Mouse (Mus musculus) hindbrain, embryonic 15.5 days (tissue): ENCODE measurements at regions not wholly inside any gene's neighbourhood (a gene's known extent, or its start where the extent isn't known, plus 50 kb on each side); places are given as distances from the start of the nearest gene placed in this dataset.

ENCODE experiments used
- ATAC-seq: fragments of 200-750 bp; cut with Nextera tagmentation; 2 replicates; pipeline ENCODE4 v1.8.0; 2017; ENCODE audit warnings: low read depth, moderate number of reproducible peaks, moderate TSS enrichment; ENCODE audit not compliant: low FRiP score
- H3K27ac ChIP-seq: fragments of 300-500 bp; sonication (generic); replicated peaks from 2 replicates; pipeline ENCODE4 v1.5.1; 2015; ENCODE audit warnings: mild to moderate bottlenecking, inconsistent platforms
- H3K27me3 ChIP-seq: fragments of 300-500 bp; sonication (generic); 2 replicates; pipeline ENCODE4 v1.6.1; 2015; ENCODE audit warnings: control low read depth, inconsistent platforms
- H3K36me3 ChIP-seq: fragments of 300-500 bp; sonication (generic); 2 replicates; pipeline ENCODE4 v1.6.1; 2015; ENCODE audit warnings: control low read depth, inconsistent platforms
- H3K4me1 ChIP-seq: fragments of 300-500 bp; sonication (generic); replicated peaks from 2 replicates; pipeline ENCODE4 v1.6.1; 2015; ENCODE audit warnings: control low read depth, inconsistent platforms
- H3K4me2 ChIP-seq: fragments of 300-500 bp; sonication (generic); 2 replicates; pipeline ENCODE4 v1.6.1; 2015; ENCODE audit warnings: moderate library complexity, mild to moderate bottlenecking, inconsistent platforms
- H3K4me3 ChIP-seq: fragments of 300-500 bp; sonication (generic); 2 replicates; pipeline ENCODE4 v1.5.1; 2015; ENCODE audit warnings: mild to moderate bottlenecking, inconsistent platforms
- H3K9ac ChIP-seq: fragments of 300-500 bp; sonication (generic); 2 replicates; pipeline ENCODE4 v1.6.1; 2015; ENCODE audit warnings: inconsistent platforms
- H3K9me3 ChIP-seq: fragments of 300-500 bp; sonication (generic); 2 replicates; pipeline ENCODE4 v1.6.1; 2016; ENCODE audit warnings: control low read depth, inconsistent platforms
- WGBS: fragments of 180-500 bp; shearing (Covaris S2); methylation state at CpG from one replicate; pipeline ENCODE4 v1.1.7; 2015; 5-methylcytosine and 5-hydroxymethylcytosine counted together

DNA sequence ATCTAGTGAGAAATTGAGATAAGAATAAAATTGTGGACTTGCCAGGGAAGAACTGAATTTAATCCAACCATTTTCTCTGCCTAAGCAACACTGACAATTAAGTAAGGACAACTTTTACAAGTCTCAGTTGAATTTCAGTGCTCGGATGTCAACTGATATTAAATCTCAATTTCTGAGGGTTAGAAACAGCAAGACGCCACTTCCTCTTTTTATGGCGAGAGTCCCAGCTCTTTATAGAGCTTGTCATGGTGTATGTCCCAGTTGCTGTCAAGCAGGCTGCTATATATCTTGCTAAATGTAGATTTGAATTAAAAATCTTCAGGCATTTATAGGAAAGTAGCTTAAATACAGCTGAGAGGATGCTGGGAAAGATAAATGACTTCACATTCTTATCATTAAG is 697.8 kb upstream of the Got2 start:
- Histone ChIP-seq H3K4me1 (no peaks in the 10 kb centered on the region), H3K4me3 (no peak overlapping the region), H3K36me3 (no peaks in the 10 kb centered on the region), H3K27ac (no peak overlapping the region), H3K9me3 (no peaks in the 10 kb centered on the region), H3K27me3 (no peaks in the 10 kb centered on the region), H3K4me2 (no peak overlapping the region), H3K9ac (no peak overlapping the region)
- 63% methylated on average over 3 of the region's 3 CpGs for WGBS
- ATAC-seq: no peak

DNA sequence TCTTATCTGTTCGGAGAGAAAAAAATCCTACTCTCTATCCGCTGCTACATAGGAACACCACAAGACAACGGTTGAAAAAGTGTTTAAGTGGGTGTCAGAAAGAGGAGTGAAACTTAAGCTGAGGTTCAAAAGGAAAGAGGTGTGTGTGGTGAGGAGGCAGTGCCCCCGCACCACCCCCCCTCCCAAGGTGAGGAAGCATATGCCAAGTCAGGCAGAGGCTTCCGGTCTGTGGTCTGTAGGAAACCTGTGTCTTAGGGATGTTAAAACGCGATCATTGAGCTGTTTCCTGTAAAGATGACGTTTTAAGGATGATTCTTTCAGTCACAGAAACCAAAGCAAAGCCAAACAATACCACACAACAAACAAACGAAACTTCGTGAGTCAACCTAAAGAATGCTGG is 664.2 kb upstream of the Got2 start:
- H3K9ac ChIP-seq: no peak overlapping the region
- ATAC-seq: no peak
- no peaks in the 10 kb centered on the region for H3K27me3 ChIP-seq
- 87% methylated on average over 10 of the region's 10 CpGs for WGBS
- no peaks in the 10 kb centered on the region for H3K4me1 ChIP-seq
- no peaks in the 10 kb centered on the region for H3K9me3 ChIP-seq
- no peaks in the 10 kb centered on the region for H3K36me3 ChIP-seq
- no peak overlapping the region for H3K4me2 ChIP-seq
- H3K27ac ChIP-seq: no peak overlapping the region
- H3K4me3 ChIP-seq: no peak overlapping the region

DNA sequence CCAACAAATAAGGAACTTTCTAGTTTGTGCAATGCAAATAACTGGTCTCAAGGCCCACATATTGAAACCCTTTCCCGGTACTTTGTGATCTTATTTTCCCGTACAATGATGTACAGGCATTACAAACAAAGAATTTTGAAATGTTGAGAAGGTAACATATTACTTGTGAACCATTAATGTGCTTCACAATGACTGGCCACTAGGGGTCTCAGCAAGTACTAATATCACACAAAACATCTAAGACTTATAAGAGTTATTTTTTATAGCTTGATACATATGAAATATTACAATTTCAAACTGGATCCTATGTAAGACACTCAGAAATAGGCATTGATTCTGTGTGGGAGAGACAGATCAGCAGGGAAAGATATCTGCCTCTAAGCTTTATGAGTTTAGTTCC is 662.1 kb upstream of the Got2 start:
- H3K4me3 ChIP-seq: no peak overlapping the region
- WGBS: 95% methylated on average over 2 of the region's 2 CpGs

DNA sequence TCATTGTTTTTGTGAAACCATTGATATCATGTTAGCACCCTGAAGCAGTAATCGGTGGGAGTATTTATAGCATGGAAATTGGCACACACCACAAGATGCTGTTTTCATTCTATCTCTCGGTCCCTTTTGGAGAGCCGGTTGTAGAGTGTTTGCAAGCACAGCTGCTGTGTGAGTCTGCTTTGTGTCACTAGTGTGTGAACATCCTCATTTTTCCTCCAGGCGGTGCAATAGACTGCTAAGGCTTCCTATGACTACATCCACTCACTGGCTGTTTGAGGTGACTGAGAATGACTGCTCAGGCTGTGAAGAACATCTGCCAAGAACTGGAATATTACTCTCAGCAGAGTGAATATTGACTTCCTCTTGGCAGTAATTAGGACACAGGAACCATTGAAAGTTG is 660.3 kb upstream of the Got2 start:
- H3K4me1 ChIP-seq: no peaks in the 10 kb centered on the region
- no peaks in the 10 kb centered on the region for H3K36me3 ChIP-seq
- no peak overlapping the region for H3K27ac ChIP-seq
- 56% methylated on average over 4 of the region's 4 CpGs for WGBS
- H3K9me3 ChIP-seq: no peaks in the 10 kb centered on the region
- no peaks in the 10 kb centered on the region for H3K27me3 ChIP-seq
- peak; percentile 23; the same call in 1 of the 2 replicates for ATAC-seq
- H3K4me2 ChIP-seq: no peak overlapping the region
- H3K4me3 ChIP-seq: no peak overlapping the region
- no peak overlapping the region for H3K9ac ChIP-seq

More for the DNA sequence above, 662.1 kb upstream of the Got2 start:
- Histone ChIP-seq H3K36me3 (no peaks in the 10 kb centered on the region), H3K27me3 (no peaks in the 10 kb centered on the region), H3K27ac (no peak overlapping the region), H3K9me3 (no peaks in the 10 kb centered on the region), H3K4me1 (no peaks in the 10 kb centered on the region), H3K4me2 (no peak overlapping the region), H3K9ac (no peak overlapping the region)
- no peak for ATAC-seq

DNA sequence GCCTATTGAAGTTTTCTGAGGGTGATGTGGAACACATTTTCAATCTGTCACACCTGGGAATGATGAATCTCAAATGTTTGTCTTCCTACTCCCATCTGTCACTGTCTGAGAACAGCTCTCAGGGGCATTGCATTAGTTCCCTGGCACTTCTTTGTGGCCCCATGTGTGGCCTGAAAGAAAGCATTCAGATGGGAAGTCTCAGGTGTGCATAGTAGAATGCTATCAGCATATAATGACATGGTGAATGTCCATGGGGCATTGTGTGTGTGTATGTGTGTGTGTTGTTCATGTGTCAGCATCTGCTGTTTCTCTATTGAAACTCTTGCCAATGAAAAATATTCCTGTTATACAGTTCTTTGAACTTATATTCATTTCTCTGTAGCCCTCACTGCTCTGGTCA is 659.8 kb upstream of the Got2 start:
- 0 out of 2 replicates have a peak, but pooled peaks have one; percentile 42 for ATAC-seq
- Histone ChIP-seq H3K36me3 (no peaks in the 10 kb centered on the region), H3K9me3 (no peaks in the 10 kb centered on the region), H3K4me1 (no peaks in the 10 kb centered on the region), H3K27ac (no peak overlapping the region), H3K4me2 (no peak overlapping the region), H3K9ac (no peak overlapping the region), H3K4me3 (no peak overlapping the region), H3K27me3 (no peaks in the 10 kb centered on the region)

DNA sequence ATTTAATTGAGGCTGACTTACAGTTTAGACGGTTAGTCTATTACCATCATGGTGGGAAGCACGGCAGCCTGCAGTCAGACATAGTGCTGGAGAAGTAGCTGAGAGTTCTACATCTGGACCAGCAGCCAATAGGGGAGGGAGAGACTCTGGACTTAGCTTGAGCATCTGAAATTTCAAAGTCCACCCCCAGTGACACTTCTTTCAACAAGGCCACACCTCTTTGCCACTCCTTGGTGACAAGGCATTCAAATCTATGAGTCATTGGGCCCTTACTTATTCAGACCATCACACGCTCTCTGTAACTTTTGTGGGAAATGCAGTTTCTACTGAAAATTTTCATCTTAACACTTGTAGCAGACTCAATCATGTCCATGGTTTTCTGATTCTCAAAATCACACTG is 653.9 kb upstream of the Got2 start:
- no peak overlapping the region for H3K4me3 ChIP-seq

DNA sequence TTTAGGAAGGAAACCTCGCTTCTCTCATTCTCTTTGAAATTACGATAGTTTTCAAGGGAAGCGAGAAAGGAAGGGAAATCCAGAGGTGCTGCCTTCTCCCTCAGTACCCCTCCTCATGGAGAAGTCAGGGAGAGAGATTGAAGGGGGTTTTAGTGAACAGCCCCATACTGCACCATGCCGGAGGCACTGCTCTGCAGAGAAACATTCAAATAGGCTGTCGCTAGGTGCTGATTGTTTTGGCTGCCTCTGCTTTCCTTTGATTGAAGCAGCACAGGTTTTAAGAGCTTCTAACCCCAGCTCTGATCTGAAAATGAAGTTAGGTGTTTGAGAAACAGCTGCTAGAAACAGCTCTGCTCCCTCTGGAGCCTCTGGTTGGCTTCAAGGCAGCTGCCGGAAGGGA is 610.5 kb upstream of the Got2 start:
- Histone ChIP-seq H3K36me3 (no peaks in the 10 kb centered on the region), H3K27me3 (no peaks in the 10 kb centered on the region), H3K4me2 (no peak overlapping the region), H3K9ac (no peak overlapping the region), H3K27ac (no peak overlapping the region; the same call in 1 of the 2 replicates), H3K4me1 (no peaks in the 10 kb centered on the region), H3K9me3 (no peaks in the 10 kb centered on the region), H3K4me3 (no peak overlapping the region)
- no peak for ATAC-seq
- WGBS: 70% methylated on average over 6 of the region's 6 CpGs

More for the DNA sequence above, 653.9 kb upstream of the Got2 start:
- H3K4me1 ChIP-seq: no peaks in the 10 kb centered on the region
- H3K27ac ChIP-seq: no peak overlapping the region
- ATAC-seq: no peak
- H3K36me3 ChIP-seq: no peaks in the 10 kb centered on the region
- 91% methylated on average over 3 of the region's 3 CpGs for WGBS
- no peaks in the 10 kb centered on the region for H3K9me3 ChIP-seq
- H3K4me2 ChIP-seq: no peak overlapping the region
- H3K27me3 ChIP-seq: no peaks in the 10 kb centered on the region
- H3K9ac ChIP-seq: no peak overlapping the region

DNA sequence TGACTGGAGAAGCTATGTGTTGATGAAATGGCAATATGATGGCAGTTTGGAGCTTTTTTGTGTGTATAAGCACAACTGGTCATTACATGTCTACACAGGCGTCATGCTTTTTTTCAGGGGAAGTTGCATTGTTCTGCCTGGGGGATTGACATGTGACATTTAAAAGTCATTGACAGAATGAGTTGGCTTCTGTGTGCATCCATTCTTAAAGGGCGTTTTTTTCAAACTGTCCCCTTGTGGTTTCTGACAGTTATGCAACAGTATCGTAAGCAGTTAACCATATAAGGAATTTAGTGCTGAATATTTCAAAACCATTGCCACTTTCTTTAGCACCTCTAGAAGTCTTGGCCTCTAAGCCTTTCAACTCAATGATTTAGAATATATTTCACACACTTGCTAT is 607.1 kb upstream of the Got2 start:
- no peak overlapping the region for H3K4me3 ChIP-seq
- ATAC-seq: no peak
- H3K9ac ChIP-seq: no peak overlapping the region
- no peaks in the 10 kb centered on the region for H3K9me3 ChIP-seq
- WGBS: 84% methylated on average over 3 of the region's 3 CpGs
- no peak overlapping the region for H3K27ac ChIP-seq
- no peaks in the 10 kb centered on the region for H3K36me3 ChIP-seq
- no peak overlapping the region for H3K4me2 ChIP-seq
- no peaks in the 10 kb centered on the region for H3K4me1 ChIP-seq
- H3K27me3 ChIP-seq: no peaks in the 10 kb centered on the region

DNA sequence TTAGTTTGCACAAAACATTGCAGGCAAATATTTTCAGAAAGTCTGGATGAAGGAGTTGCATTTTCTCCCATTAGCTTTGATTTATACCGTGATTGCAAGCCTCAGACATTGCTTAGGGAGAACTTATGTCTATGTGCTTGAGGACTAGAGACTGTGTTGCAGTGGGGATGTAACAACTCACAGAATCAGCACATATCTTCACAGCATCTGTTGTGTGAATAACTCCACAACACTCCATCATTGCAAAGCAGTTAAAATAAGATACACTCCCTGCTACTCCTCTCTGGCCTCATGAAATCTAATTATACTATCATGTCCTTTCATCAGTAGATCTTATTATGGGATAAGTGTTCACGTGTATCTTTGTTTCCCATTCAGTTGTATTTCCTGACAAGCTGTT is 601.5 kb upstream of the Got2 start:
- no peak for ATAC-seq
- 68% methylated on average over 2 of the region's 2 CpGs for WGBS
- no peak overlapping the region for H3K4me3 ChIP-seq
- no peak overlapping the region for H3K9ac ChIP-seq
- no peaks in the 10 kb centered on the region for H3K4me1 ChIP-seq
- H3K4me2 ChIP-seq: no peak overlapping the region
- H3K36me3 ChIP-seq: no peaks in the 10 kb centered on the region
- no peaks in the 10 kb centered on the region for H3K9me3 ChIP-seq
- H3K27ac ChIP-seq: no peak overlapping the region
- H3K27me3 ChIP-seq: no peaks in the 10 kb centered on the region

DNA sequence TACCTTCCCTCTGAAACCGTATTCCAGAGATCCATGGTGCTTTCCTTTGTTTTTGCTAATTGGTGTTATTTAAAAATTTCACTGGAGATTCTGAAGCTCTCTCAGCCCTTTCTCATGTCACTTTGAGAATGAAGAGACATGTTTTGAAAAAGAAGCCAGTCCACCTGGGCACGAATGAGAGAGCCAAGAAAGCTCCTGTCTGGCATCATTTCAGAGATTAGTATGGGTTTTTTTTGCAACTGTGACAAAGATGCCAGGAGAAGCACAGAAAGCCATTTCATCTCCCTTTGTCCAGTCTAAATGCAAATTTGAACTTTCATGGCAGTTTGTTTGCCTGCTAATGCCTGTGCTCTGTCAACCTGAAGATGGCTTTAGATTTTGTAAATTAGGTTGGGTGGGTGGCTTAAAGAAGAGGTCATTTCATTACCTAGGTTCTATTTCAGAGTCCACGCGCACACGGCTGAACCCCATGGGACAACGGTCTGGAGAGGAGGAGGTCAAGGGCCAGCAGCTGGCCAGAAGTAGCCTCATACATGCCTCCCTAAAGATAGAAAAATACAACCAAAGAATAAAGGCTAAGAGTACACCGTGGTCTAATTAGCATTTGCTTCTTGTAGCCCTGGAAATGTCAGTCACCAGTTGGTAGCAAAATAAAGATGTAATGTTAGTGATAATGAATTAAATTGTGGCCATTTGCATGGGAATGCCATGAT is 600.5 kb upstream of the Got2 start:
- no peak overlapping the region for H3K27ac ChIP-seq
- no peak overlapping the region for H3K9ac ChIP-seq
- no peaks in the 10 kb centered on the region for H3K36me3 ChIP-seq
- WGBS: 36% methylated on average over 7 of the region's 7 CpGs
- H3K4me1 ChIP-seq: no peaks in the 10 kb centered on the region
- no peaks in the 10 kb centered on the region for H3K9me3 ChIP-seq
- H3K27me3 ChIP-seq: no peaks in the 10 kb centered on the region
- H3K4me2 ChIP-seq: no peak overlapping the region
- no peak for ATAC-seq
- H3K4me3 ChIP-seq: no peak overlapping the region

DNA sequence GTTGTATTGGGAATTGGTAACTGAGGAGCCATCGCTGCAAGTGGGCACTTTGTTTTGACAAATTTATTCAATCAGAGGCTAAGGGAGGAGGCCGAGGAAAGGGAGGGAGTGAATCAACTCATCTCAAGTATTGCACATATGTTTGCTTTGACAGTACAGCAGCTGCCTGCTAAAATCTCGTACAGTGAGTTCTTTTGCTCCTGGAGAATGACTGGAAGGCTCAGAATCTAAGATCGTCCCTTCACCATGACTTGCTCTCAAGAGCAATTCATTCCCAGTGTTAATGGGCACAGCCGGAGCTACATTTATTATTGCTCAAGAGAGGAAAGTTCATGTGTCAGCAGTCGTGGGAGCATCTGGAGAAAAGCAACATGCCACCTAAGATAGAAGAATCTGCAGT is 567.6 kb upstream of the Got2 start:
- ATAC-seq: no peak; the same call in 1 of the 2 replicates
- no peaks in the 10 kb centered on the region for H3K36me3 ChIP-seq
- no peaks in the 10 kb centered on the region for H3K9me3 ChIP-seq
- peak overlapping the region; percentile 15 for H3K4me3 ChIP-seq
- 22% methylated on average over 6 of the region's 6 CpGs for WGBS
- H3K4me2 ChIP-seq: peak overlapping the region; percentile 48
- no peaks in the 10 kb centered on the region for H3K27me3 ChIP-seq
- H3K9ac ChIP-seq: 0 out of 2 replicates have a peak overlapping the region, but pooled peaks have one; percentile 11
- peaks cover 16% of the 10 kb centered on the region; the same call in 1 of the 2 replicates for H3K4me1 ChIP-seq
- H3K27ac ChIP-seq: no peak overlapping the region

DNA sequence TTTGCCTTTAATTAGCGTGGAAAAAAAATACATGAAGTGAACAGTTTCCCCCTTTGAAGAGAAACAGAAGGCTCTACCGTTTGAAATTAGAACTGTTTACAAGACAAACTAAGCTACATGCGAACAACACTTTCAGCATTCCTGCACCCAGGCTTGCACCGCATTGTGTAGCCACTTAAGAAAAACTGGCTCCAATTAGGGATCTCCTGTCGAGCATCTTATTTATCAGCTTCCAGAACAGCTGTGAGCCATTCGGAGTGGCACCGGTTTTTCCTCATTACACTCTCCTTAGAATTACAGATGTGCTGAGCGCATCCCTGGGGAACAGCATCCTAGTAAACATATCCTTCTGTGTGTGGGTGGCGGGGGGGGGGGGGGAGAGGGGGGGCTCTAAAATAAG is 567.0 kb upstream of the Got2 start:
- Histone ChIP-seq H3K4me1 (peaks cover 16% of the 10 kb centered on the region; the same call in 1 of the 2 replicates), H3K4me3 (peak overlapping the region; percentile 15), H3K4me2 (peak overlapping the region; percentile 48), H3K36me3 (no peaks in the 10 kb centered on the region), H3K9me3 (no peaks in the 10 kb centered on the region), H3K9ac (0 out of 2 replicates have a peak overlapping the region, but pooled peaks have one; percentile 11), H3K27me3 (no peaks in the 10 kb centered on the region), H3K27ac (peak overlapping the region; percentile 14; the same call in 1 of the 2 replicates)
- peak; percentile 45; the same call in 1 of the 2 replicates for ATAC-seq
- 22% methylated on average over 9 of the region's 9 CpGs for WGBS

DNA sequence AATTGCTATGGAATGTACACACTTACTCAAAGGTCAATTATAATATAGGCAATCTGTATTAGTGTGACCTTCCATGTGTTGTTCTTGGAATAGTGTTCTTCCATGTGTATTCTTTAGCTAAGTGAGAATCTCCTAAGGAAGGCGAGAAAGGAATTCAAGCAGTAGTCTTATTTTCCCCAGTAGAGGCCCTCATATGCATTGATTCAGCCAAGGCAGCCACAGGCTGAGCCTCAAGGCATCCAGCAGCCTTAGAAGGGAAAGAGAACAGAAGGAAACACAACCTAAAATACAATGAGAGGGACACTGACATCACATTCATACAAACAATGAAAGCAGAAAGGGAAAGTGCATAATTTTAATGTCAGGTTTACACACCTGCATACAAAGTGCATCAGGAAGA is 541.4 kb upstream of the Got2 start:
- H3K4me3 ChIP-seq: no peak overlapping the region
- ATAC-seq: no peak

More for the DNA sequence above, 541.4 kb upstream of the Got2 start:
- H3K9ac ChIP-seq: no peak overlapping the region
- H3K4me1 ChIP-seq: no peaks in the 10 kb centered on the region
- H3K27me3 ChIP-seq: no peaks in the 10 kb centered on the region
- no peaks in the 10 kb centered on the region for H3K9me3 ChIP-seq
- H3K27ac ChIP-seq: no peak overlapping the region
- 51% methylated on average over 1 of the region's 1 CpGs for WGBS
- H3K36me3 ChIP-seq: no peaks in the 10 kb centered on the region
- no peak overlapping the region for H3K4me2 ChIP-seq
